Mouse (Mus musculus) MEL (cell line): ENCODE measurements at regions not wholly inside any gene's neighbourhood (a gene's known extent, or its start where the extent isn't known, plus 50 kb on each side); places are given as distances from the start of the nearest gene placed in this dataset.

Experiments
- DNase-seq: peaks from one replicate; pipeline ENCODE4 v3.0.0; 2011; ENCODE audit warnings: low read depth, low spot score
- H3K27ac ChIP-seq: 2 replicates; pipeline ENCODE4 v1.5.1; 2012; ENCODE audit warnings: low read depth, mild to moderate bottlenecking, control low read depth, low read length, moderate library complexity; ENCODE audit not compliant: control insufficient read depth
- H3K27me3 ChIP-seq, 2 experiments: fragments of 150-350 bp in 1 of 2; sonication (generic) in 1 of 2; 2 replicates each; pipeline ENCODE4 v1.6.1; 2012; ENCODE audit warnings: low read length in 2 of 2, mild to moderate bottlenecking in 2 of 2, improper control_type of control experiment in 1 of 2, moderate library complexity in 1 of 2; ENCODE audit not compliant: insufficient read depth in 2 of 2, control insufficient read depth in 1 of 2
- H3K36me3 ChIP-seq, 2 experiments: 2 replicates each; pipeline ENCODE4 v1.6.1; 2012 to 2014; ENCODE audit warnings: low read length in 2 of 2, improper control_type of control experiment in 1 of 2, inconsistent platforms in 1 of 2, mild to moderate bottlenecking in 1 of 2; ENCODE audit not compliant: insufficient read depth in 2 of 2, control insufficient read depth in 1 of 2
- H3K4me1 ChIP-seq, 2 experiments: fragments of 150-350 bp in 1 of 2; sonication (generic) in 1 of 2; 2 replicates each; pipeline ENCODE4 v1.6.1; 2012; ENCODE audit warnings: low read length in 2 of 2, improper control_type of control experiment in 1 of 2, mild to moderate bottlenecking in 1 of 2; ENCODE audit not compliant: insufficient read depth in 2 of 2, control insufficient read depth in 1 of 2
- H3K4me3 ChIP-seq, 2 experiments: fragments of 150-350 bp in 1 of 2; sonication (generic) in 1 of 2; 2 replicates each; pipeline ENCODE4 v1.5.1; 2012; ENCODE audit warnings: low read depth in 2 of 2, low read length in 2 of 2, mild to moderate bottlenecking in 2 of 2, moderate library complexity in 2 of 2, control low read depth in 1 of 2, improper control_type of control experiment in 1 of 2; ENCODE audit not compliant: control insufficient read depth in 1 of 2, insufficient read depth in 1 of 2
- H3K79me2 ChIP-seq: 2 replicates; pipeline ENCODE4 v1.6.1; 2012; ENCODE audit warnings: mild to moderate bottlenecking, low read length, moderate library complexity; ENCODE audit not compliant: control insufficient read depth, poor library complexity, insufficient read depth
- H3K9ac ChIP-seq: 2 replicates; pipeline ENCODE4 v1.6.1; 2012; ENCODE audit warnings: low read depth, mild to moderate bottlenecking, control low read depth, low read length, moderate library complexity; ENCODE audit not compliant: control insufficient read depth, poor library complexity, severe bottlenecking
- H3K9me3 ChIP-seq: fragments of 150-350 bp; sonication (generic); replicated peaks from 2 replicates; pipeline ENCODE4 v1.6.1; 2012; ENCODE audit warnings: mild to moderate bottlenecking, low read length, improper control_type of control experiment, moderate library complexity; ENCODE audit not compliant: insufficient read depth
- CHD1 ChIP-seq: IDR thresholded peaks from 2 replicates; pipeline ENCODE4 v1.6.1; 2012; ENCODE audit warnings: low read depth, mild to moderate bottlenecking, inconsistent platforms, low read length, improper control_type of control experiment
- CHD2 ChIP-seq: IDR thresholded peaks from 2 replicates; pipeline ENCODE4 v1.6.1; 2011; ENCODE audit warnings: low read length, improper control_type of control experiment
- CTCF ChIP-seq, 3 experiments: IDR thresholded peaks in 2 of 3; conservative IDR thresholded peaks in 1 of 3; 2 replicates each; pipeline ENCODE4 v1.5.1; 2011 to 2012; ENCODE audit warnings: low read length in 3 of 3, low read depth in 2 of 3, mild to moderate bottlenecking in 2 of 3, improper control_type of control experiment in 1 of 3, inconsistent platforms in 1 of 3, mixed read lengths in 1 of 3, moderate library complexity in 1 of 3; ENCODE audit not compliant: control insufficient read depth in 1 of 3, insufficient read depth in 1 of 3, poor library complexity in 1 of 3, severe bottlenecking in 1 of 3
- EP300 ChIP-seq, 2 experiments: IDR thresholded peaks; 2 replicates each; pipeline ENCODE4 v1.6.1; 2011; ENCODE audit warnings: improper control_type of control experiment in 2 of 2, low read length in 2 of 2, low read depth in 1 of 2, mild to moderate bottlenecking in 1 of 2
- ETS1 ChIP-seq: IDR thresholded peaks from 2 replicates; pipeline ENCODE4 v1.6.1; 2012; ENCODE audit warnings: low read depth, mild to moderate bottlenecking, inconsistent platforms, low read length, improper control_type of control experiment, moderate library complexity
- JUND ChIP-seq: IDR thresholded peaks from 2 replicates; pipeline ENCODE4 v1.6.1; 2011; ENCODE audit warnings: low read depth, mild to moderate bottlenecking, improper control_type of control experiment, low read length
- KAT2A ChIP-seq: conservative IDR thresholded peaks from 2 replicates; pipeline ENCODE4 v1.6.1; 2012; ENCODE audit warnings: low read depth, low read length, improper control_type of control experiment, inconsistent platforms
- MEF2A ChIP-seq: IDR thresholded peaks from 2 replicates; pipeline ENCODE4 v1.6.1; 2014; ENCODE audit warnings: low read depth, mild to moderate bottlenecking, inconsistent platforms, low read length, improper control_type of control experiment; ENCODE audit not compliant: poor library complexity, insufficient replicate concordance, severe bottlenecking; ENCODE audit errors: extremely low read depth
- MXI1 ChIP-seq: IDR thresholded peaks from 2 replicates; pipeline ENCODE4 v1.6.1; 2011; ENCODE audit warnings: mild to moderate bottlenecking, low read depth, low read length, improper control_type of control experiment
- MYB ChIP-seq: IDR thresholded peaks from 2 replicates; pipeline ENCODE4 v1.6.1; 2011; ENCODE audit warnings: mild to moderate bottlenecking, low read depth, low read length, improper control_type of control experiment
- NELFE ChIP-seq: IDR thresholded peaks from 2 replicates; pipeline ENCODE4 v1.6.1; 2011; ENCODE audit warnings: low read depth, low read length, improper control_type of control experiment
- RCOR1 ChIP-seq: IDR thresholded peaks from 2 replicates; pipeline ENCODE4 v1.6.1; 2012; ENCODE audit warnings: low read depth, mild to moderate bottlenecking, inconsistent platforms, low read length, improper control_type of control experiment
- SIN3A ChIP-seq: IDR thresholded peaks from 2 replicates; pipeline ENCODE4 v1.6.1; 2012; ENCODE audit warnings: low read length, improper control_type of control experiment, inconsistent platforms
- SMC3 ChIP-seq: IDR thresholded peaks from 2 replicates; pipeline ENCODE4 v1.6.1; 2011; ENCODE audit warnings: low read depth, low read length, improper control_type of control experiment
- TAL1 ChIP-seq: IDR thresholded peaks from 2 replicates; pipeline ENCODE4 v1.6.1; 2012; ENCODE audit warnings: mild to moderate bottlenecking, inconsistent platforms, low read length, moderate library complexity, mixed read lengths
- TBP ChIP-seq: IDR thresholded peaks from 2 replicates; pipeline ENCODE4 v1.8.0; 2011; ENCODE audit warnings: low read depth, low read length, improper control_type of control experiment
- UBTF ChIP-seq: IDR thresholded peaks from 2 replicates; pipeline ENCODE4 v1.6.1; 2012; ENCODE audit warnings: low read depth, mild to moderate bottlenecking, inconsistent platforms, low read length, improper control_type of control experiment, moderate library complexity, borderline replicate concordance; ENCODE audit not compliant: insufficient read depth
- USF1 ChIP-seq: IDR thresholded peaks from 2 replicates; pipeline ENCODE4 v1.6.1; 2014; ENCODE audit warnings: low read depth, mild to moderate bottlenecking, inconsistent platforms, low read length, improper control_type of control experiment, moderate library complexity
- USF2 ChIP-seq, 2 experiments: IDR thresholded peaks; 2 replicates each; pipeline ENCODE4 v1.6.1; 2011 to 2012; ENCODE audit warnings: improper control_type of control experiment in 2 of 2, low read length in 2 of 2, borderline replicate concordance in 1 of 2, inconsistent platforms in 1 of 2, low read depth in 1 of 2, mild to moderate bottlenecking in 1 of 2; ENCODE audit not compliant: insufficient read depth in 1 of 2
- ZKSCAN1 ChIP-seq: IDR thresholded peaks from 2 replicates; pipeline ENCODE4 v1.6.1; 2012; ENCODE audit warnings: low read depth, mild to moderate bottlenecking, inconsistent platforms, low read length, improper control_type of control experiment, moderate library complexity

- Histone ChIP-seq H3K9ac (no peak overlapping the region), H3K4me3 (no peak overlapping the region), H3K9me3 (no peaks in the 10 kb centered on the region), H3K27ac (no peak overlapping the region), H3K36me3 (no peaks in the 10 kb centered on the region), H3K4me1 (no peaks in the 10 kb centered on the region), H3K79me2 (no peaks in the 10 kb centered on the region), H3K27me3 (no peaks in the 10 kb centered on the region)
- TF ChIP-seq ETS1 (no peak), UBTF (no peak), CHD2 (no peak), USF2 (IDR thresholded peaks at IDR 0.05; ENCODE audit: borderline replicate concordance in 1 of 2, insufficient read depth in 1 of 2, low read depth in 1 of 2, low read length in 2 of 2) (no peak)
- DNase-seq, result no peak
Observed at GRCm38 (mm10) chr1:177643662-177644061, 86.0 kb upstream of the 1700016C15Rik start.

- TF ChIP-seq MYB, result no peak
- no peak for TF ChIP-seq JUND
- no peak for TF ChIP-seq SMC3
- TF ChIP-seq CTCF (IDR thresholded peaks at IDR 0.05 in 2 of 3, conservative IDR thresholded peaks at IDR 0.05 in 1 of 3; ENCODE audit: control insufficient read depth in 1 of 3, insufficient read depth in 1 of 3, low read depth in 2 of 3, low read length in 3 of 3, poor library complexity in 1 of 3, severe bottlenecking in 1 of 3), result no peak
- no peak for TF ChIP-seq RCOR1
- no peak for TF ChIP-seq ZKSCAN1
- no peak for TF ChIP-seq SIN3A
- TF ChIP-seq CHD2, result no peak
- no peak for TF ChIP-seq TAL1
- no peak for TF ChIP-seq NELFE
- TF ChIP-seq TBP, result no peak
- no peak for TF ChIP-seq USF1
- no peak for TF ChIP-seq MEF2A
- no peak for TF ChIP-seq CHD1
- no peak for TF ChIP-seq KAT2A
- no peak for TF ChIP-seq MXI1
- no peak for TF ChIP-seq EP300 (IDR thresholded peaks at IDR 0.05; ENCODE audit: low read depth in 1 of 2, low read length in 2 of 2)
- Histone ChIP-seq H3K4me3 (no peak overlapping the region), H3K4me1 (no peaks in the 10 kb centered on the region), H3K36me3 (no peaks in the 10 kb centered on the region), H3K79me2 (no peaks in the 10 kb centered on the region), H3K27me3 (no peaks in the 10 kb centered on the region), H3K9ac (no peak overlapping the region), H3K9me3 (no peaks in the 10 kb centered on the region), H3K27ac (no peak overlapping the region)
- DNase-seq, result no peak
Observed at GRCm38 (mm10) chr1:177644214-177644613, 85.4 kb upstream of the 1700016C15Rik start.
